Mouse (Mus musculus) heart, embryonic 16.5 days (tissue): ENCODE results near the gene Thap3. TPM values are rescaled to one million over a fixed set of nuclear protein-coding genes. Genes with fewer than 3 reads are reported as not detected.

ENCODE experiments used
- ATAC-seq: fragments of 200-750 bp; cut with Nextera tagmentation; replicated peaks from 2 replicates; pipeline ENCODE4 v1.8.0; 2017; ENCODE audit warnings: moderate number of reproducible peaks; ENCODE audit not compliant: insufficient read depth, low FRiP score; ENCODE audit errors: extremely low read depth
- H3K27ac ChIP-seq: fragments of 300-500 bp; sonication (generic); 2 replicates; pipeline ENCODE4 v1.5.1; 2014; ENCODE audit warnings: mild to moderate bottlenecking, low read length, control low read depth, moderate library complexity
- H3K27me3 ChIP-seq: fragments of 300-500 bp; sonication (generic); 2 replicates; pipeline ENCODE4 v1.6.1; 2014; ENCODE audit warnings: low read length, mixed read lengths; ENCODE audit not compliant: control insufficient read depth, insufficient read depth
- H3K36me3 ChIP-seq: fragments of 300-500 bp; sonication (generic); 2 replicates; pipeline ENCODE4 v1.6.1; 2014; ENCODE audit not compliant: control insufficient read depth, insufficient read depth
- H3K4me1 ChIP-seq: fragments of 300-500 bp; sonication (generic); 2 replicates; pipeline ENCODE4 v1.6.1; 2014; ENCODE audit warnings: low read length, mixed read lengths; ENCODE audit not compliant: control insufficient read depth, insufficient read depth
- H3K4me2 ChIP-seq: fragments of 300-500 bp; sonication (generic); 2 replicates; pipeline ENCODE4 v1.6.1; 2014; ENCODE audit warnings: low read depth, mild to moderate bottlenecking, control low read depth, low read length
- H3K4me3 ChIP-seq: fragments of 300-500 bp; sonication (generic); 2 replicates; pipeline ENCODE4 v1.5.1; 2014; ENCODE audit warnings: mild to moderate bottlenecking, control low read depth, low read length
- H3K9ac ChIP-seq: fragments of 300-500 bp; sonication (generic); 2 replicates; pipeline ENCODE4 v1.6.1; 2014; ENCODE audit warnings: low read length, control low read depth
- H3K9me3 ChIP-seq: fragments of 300-500 bp; sonication (generic); replicated peaks from 2 replicates; pipeline ENCODE4 v1.6.1; 2016; ENCODE audit warnings: low read length; ENCODE audit not compliant: control insufficient read depth
- WGBS: fragments of 180-500 bp; shearing (Covaris S2); extraction: QIAGEN DNeasy Blood & Tissue Kit; methylation state at CpG from one replicate; pipeline ENCODE4 v1.1.7; 2014; 5-methylcytosine and 5-hydroxymethylcytosine counted together
- polyA plus RNA-seq: library from polyadenylated mRNA; unstranded; fragments of >200 nt; fragmentation: Nextera tagmentation; extraction: Ambion mirVana; gene quantifications from 2 replicates; pipeline ENCODE4 v1.2.1, GENCODE M21; 2015

Thap3 gene
- polyA plus RNA-seq, 1 experiment from 2014 or later = 31.2 TPM

DNA sequence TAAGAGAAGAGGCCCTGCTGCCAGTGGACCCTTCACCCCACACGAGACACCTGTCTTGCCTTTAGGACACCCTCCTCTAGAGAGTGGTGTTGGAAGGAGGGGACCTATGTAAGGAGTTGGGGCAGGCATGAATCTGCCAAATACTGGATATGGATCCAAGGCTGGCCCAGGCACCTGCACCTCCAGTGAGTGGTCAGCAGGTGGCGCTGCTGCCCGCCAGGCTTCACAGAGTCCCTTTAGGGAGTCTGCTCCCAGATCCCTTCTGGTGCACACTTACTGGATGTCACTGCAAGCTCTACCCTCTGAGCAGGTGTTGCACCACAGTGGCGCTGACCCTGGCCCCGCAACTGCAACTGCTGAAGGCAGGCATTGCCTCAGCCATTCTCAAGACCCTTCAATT lies 7.4 kb downstream of the Thap3 start:
- 11% methylated on average over 5 of the region's 5 CpGs for WGBS
- H3K36me3 ChIP-seq = peaks cover 16% of the 10 kb centered on the region

DNA sequence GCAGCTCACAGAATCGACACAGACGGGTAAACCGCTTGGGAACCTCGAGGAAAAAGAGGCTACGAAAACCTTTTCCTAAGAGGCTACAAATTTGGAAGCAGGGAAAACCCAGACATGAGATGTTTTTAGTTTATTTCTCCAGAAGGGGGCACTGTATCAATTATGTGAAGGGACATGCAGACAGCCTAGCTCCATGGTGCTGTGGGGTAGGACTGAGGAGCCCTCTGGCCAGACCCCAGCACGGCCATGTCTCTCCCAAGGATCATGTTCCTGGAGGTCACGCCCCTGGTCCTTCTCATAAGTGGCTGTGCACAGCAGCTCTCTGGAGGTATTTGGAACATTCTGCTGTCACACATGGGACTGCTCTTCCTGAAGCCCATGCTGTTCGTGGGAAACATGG lies 8.1 kb downstream of the Thap3 start:
- Histone ChIP-seq H3K4me1 (peaks cover 3% of the 10 kb centered on the region; the same call in 1 of the 2 replicates), H3K4me3 (no peak overlapping the region), H3K27ac (no peak overlapping the region), H3K4me2 (no peak overlapping the region), H3K9ac (no peak overlapping the region), H3K9me3 (no peaks in the 10 kb centered on the region), H3K36me3 (peaks cover 16% of the 10 kb centered on the region), H3K27me3 (no peaks in the 10 kb centered on the region)
- WGBS = 70% methylated on average over 8 of the region's 8 CpGs
- no peak for ATAC-seq

More for the DNA sequence above, 7.4 kb downstream of the Thap3 start:
- Histone ChIP-seq H3K27ac (no peak overlapping the region), H3K9ac (no peak overlapping the region), H3K27me3 (no peaks in the 10 kb centered on the region), H3K4me3 (no peak overlapping the region), H3K4me2 (no peak overlapping the region), H3K4me1 (peaks cover 3% of the 10 kb centered on the region; the same call in 1 of the 2 replicates), H3K9me3 (no peaks in the 10 kb centered on the region)
- peak; percentile 65 for ATAC-seq

DNA sequence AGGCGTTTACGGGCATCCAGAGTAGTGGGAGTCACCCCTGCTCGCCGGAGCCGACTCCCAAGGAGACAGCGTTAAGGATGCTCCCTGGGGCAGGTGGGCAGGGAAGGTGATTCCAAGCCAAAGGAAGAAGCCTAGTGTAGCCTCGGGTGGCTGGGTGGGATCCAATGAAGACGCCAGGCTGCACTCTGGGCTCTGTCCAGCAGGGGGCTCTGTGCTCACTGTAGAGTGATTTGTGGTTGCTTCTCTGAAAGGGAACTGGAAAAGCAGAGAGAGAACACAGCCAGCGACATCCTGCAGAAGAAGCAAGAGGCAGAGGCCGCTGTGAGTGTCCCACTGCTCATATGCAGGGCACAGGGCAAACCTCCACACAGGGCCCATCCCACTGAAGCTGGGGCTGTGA lies 11.0 kb downstream of the Thap3 start:
- H3K36me3 ChIP-seq = peaks cover 26% of the 10 kb centered on the region
- H3K27ac ChIP-seq = no peak overlapping the region
- H3K27me3 ChIP-seq = no peaks in the 10 kb centered on the region
- no peaks in the 10 kb centered on the region for H3K9me3 ChIP-seq
- H3K4me3 ChIP-seq = no peak overlapping the region
- WGBS = 38% methylated on average over 10 of the region's 10 CpGs
- H3K9ac ChIP-seq = no peak overlapping the region
- H3K4me2 ChIP-seq = no peak overlapping the region
- no peak for ATAC-seq
- H3K4me1 ChIP-seq = no peaks in the 10 kb centered on the region

DNA sequence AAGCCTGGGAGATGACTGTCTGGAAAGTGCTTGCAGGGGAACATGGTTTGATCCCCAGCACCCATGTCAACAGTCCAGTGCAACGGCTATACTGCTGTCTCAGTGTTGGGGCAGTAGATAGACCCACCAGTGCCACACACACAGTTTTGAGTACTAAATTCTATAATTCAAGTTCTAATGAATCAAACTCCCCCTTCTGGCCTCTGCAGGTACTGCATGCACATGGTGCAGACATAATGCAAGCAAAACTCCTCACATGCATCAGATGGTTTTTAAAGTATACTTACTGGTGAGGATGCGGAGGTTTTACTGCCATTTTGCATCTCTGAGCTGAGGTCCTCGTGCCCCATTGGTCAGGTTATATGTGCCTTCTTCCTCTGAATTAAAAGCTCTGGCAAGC lies 13.4 kb downstream of the Thap3 start:
- Histone ChIP-seq H3K9ac (no peak overlapping the region), H3K4me1 (no peaks in the 10 kb centered on the region), H3K27me3 (no peaks in the 10 kb centered on the region), H3K4me2 (no peak overlapping the region), H3K36me3 (peaks cover 26% of the 10 kb centered on the region), H3K4me3 (no peak overlapping the region), H3K27ac (no peak overlapping the region), H3K9me3 (no peaks in the 10 kb centered on the region)
- 93% methylated on average over 3 of the region's 3 CpGs for WGBS
- ATAC-seq = no peak

DNA sequence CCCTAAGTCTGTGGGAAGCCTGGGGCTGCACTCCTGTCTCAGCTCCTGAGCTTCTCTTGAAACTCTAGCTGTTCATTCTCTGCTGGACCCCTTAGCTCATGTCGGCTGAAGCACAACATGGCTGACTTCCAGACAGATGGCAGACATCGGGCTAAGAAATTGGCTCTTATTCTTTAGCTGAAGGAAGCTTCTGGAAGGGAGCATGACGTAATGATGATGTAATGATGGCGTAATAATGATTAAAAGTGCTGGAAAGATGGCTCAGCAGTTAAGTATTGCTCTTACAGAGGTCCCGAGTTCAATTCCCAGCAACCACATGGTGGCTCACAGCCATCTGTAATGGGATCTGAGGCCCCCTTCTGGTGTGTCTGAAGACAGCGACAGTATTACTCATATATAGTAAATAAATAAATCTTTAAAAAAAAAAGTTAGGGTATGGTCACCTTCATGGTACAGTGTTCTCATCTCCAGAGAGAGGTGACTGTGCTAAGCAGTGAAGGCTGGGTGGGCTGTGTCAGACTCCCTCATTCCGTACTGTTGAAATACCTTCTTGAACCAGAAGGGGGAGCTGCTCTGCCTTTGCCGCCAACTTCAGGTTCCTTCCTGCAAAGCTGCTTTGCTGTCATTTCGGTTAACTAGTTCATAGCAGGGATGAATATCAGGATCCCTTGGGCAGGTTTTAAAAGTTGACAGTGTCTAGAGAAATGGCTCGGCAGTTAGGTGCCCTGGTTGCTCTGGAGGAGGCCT lies 16.4 kb downstream of the Thap3 start:
- no peaks in the 10 kb centered on the region for H3K27me3 ChIP-seq
- ATAC-seq = no peak
- H3K4me3 ChIP-seq = no peak overlapping the region
- no peak overlapping the region for H3K27ac ChIP-seq
- 68% methylated on average over 10 of the region's 10 CpGs for WGBS
- no peak overlapping the region for H3K9ac ChIP-seq
- no peaks in the 10 kb centered on the region for H3K4me1 ChIP-seq
- H3K36me3 ChIP-seq = peaks cover 20% of the 10 kb centered on the region
- no peak overlapping the region for H3K4me2 ChIP-seq
- no peaks in the 10 kb centered on the region for H3K9me3 ChIP-seq

DNA sequence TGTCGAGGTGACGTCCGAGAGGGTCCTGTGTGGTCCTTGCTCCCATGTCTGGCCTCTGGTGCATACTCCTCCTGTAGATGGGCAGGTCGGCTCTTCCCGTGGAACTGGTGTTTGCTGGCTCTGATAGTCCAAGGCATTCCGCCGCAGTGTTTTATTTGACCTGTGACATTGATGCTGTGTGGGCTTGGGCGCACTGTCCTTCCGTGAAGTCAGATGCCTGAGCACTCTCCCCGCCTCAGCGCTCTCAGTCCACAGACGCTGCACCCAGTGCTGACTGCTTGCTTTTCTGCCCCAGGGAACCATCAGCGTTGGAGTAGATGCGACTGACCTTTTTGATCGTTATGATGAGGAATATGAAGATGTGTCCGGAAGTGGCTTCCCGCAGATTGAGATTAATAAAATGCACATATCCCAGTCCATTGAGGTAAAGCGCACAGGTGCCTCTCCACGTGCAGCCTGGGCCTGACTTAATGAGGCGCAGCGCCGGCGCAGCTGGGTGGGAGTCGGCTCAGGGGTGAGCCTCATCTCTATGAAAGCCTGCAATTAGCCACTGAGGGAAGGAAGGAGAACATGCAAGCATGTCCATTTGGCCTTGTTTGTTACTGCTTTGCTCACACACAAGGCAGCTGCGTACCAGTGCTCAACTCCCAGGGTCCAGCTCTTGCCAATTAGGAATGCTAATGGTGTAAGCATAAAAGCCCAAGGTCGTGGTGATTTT lies 20.4 kb downstream of the Thap3 start:
- Histone ChIP-seq H3K9ac (no peak overlapping the region), H3K4me2 (no peak overlapping the region), H3K36me3 (peaks cover 16% of the 10 kb centered on the region), H3K4me3 (no peak overlapping the region), H3K4me1 (no peaks in the 10 kb centered on the region), H3K27ac (no peak overlapping the region), H3K27me3 (no peaks in the 10 kb centered on the region), H3K9me3 (0 out of 2 replicates have a peak, but pooled peaks cover 5% of the 10 kb centered on the region)
- WGBS = 92% methylated on average over 26 of the region's 26 CpGs
- ATAC-seq = no peak

DNA sequence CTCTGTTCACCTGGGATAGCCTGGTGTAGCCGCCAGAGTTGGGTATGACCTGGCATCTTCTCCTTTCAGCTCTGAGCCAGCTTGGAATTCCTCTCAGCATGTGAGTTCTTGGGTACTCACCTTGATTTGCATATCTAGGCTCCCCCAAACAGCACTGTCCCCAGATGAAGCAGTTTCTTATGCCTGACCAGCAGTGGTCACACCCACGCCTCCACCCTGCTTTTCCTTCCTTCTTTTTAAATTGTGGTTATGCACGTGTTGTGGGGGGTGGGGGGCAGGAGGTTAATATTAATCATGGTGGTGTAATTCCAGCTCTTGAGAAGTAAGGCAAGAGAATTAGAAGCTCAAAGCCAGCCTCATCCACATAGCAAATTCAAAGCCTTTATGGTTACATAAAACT lies 26.0 kb downstream of the Thap3 start:
- ATAC-seq = no peak
- no peaks in the 10 kb centered on the region for H3K27me3 ChIP-seq
- peaks cover 32% of the 10 kb centered on the region for H3K36me3 ChIP-seq
- H3K4me2 ChIP-seq = no peak overlapping the region
- H3K9ac ChIP-seq = no peak overlapping the region
- 76% methylated on average over 3 of the region's 3 CpGs for WGBS
- no peaks in the 10 kb centered on the region for H3K4me1 ChIP-seq
- H3K4me3 ChIP-seq = no peak overlapping the region
- no peak overlapping the region for H3K27ac ChIP-seq
- H3K9me3 ChIP-seq = 0 out of 2 replicates have a peak, but pooled peaks cover 5% of the 10 kb centered on the region

DNA sequence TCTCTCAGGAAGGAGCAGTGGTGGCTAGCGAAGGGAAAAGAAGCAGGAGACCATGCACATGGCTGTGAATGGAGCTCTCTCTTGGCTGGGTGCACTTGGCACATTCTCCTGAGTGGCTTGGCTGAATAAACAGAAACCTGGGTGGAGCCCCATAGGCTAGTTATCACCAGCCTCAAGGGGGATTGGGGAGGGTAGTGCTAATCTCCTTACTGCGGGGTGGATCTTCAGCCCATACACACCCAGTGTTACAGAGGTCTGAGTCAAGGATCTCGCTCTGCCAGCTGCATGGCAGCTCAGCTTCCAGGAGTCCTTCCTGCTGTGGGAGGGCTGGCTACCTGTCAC lies 28.3 kb downstream of the Thap3 start:
- no peaks in the 10 kb centered on the region for H3K27me3 ChIP-seq
- no peak overlapping the region for H3K27ac ChIP-seq
- H3K9me3 ChIP-seq = 0 out of 2 replicates have a peak, but pooled peaks cover 5% of the 10 kb centered on the region
- 68% methylated on average over 3 of the region's 3 CpGs for WGBS
- no peak overlapping the region for H3K4me3 ChIP-seq
- peaks cover 38% of the 10 kb centered on the region for H3K36me3 ChIP-seq
- ATAC-seq = peak; percentile 54; the same call in 1 of the 2 replicates
- no peak overlapping the region for H3K9ac ChIP-seq
- no peaks in the 10 kb centered on the region for H3K4me1 ChIP-seq
- H3K4me2 ChIP-seq = no peak overlapping the region

DNA sequence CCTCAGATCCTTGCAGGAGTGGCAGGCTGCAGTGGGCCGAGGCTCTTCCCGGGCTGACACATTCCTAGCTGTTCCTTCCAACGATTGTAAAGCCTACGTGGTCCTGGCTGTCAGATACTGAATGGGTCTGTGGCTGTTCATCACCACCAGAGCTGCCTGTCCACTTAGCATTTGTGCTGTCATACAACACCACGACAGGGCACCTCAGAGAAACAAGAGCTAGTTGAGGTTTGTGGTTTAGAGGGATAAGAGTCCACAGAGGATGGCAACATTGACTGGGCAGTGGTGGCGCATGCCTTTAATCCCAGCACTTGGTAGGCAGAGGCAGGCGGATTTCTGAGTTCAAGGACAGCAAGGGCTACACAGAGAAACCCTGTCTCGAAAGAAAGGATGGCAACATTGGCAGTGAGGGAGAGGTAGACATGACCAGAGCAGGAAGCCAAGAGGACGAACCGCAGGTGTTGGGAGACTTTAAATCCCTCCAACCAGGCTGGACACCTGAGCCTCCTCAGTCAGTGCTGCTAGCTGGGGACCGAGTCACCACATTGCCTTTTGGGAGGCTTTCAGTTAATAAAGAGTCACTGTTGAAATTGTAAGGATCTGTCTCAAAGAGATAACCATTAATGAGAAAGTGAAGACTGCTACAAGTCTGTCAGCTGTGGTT lies 28.8 kb downstream of the Thap3 start:
- H3K4me1 ChIP-seq = no peaks in the 10 kb centered on the region
- no peak overlapping the region for H3K4me3 ChIP-seq
- H3K36me3 ChIP-seq = peaks cover 36% of the 10 kb centered on the region
- H3K4me2 ChIP-seq = no peak overlapping the region
- H3K9ac ChIP-seq = no peak overlapping the region
- H3K9me3 ChIP-seq = 0 out of 2 replicates have a peak, but pooled peaks cover 5% of the 10 kb centered on the region
- no peak for ATAC-seq
- no peaks in the 10 kb centered on the region for H3K27me3 ChIP-seq
- WGBS = 84% methylated on average over 11 of the region's 11 CpGs
- H3K27ac ChIP-seq = no peak overlapping the region
